Mouse (Mus musculus) layer of hippocampus, postnatal 14 days (tissue): ENCODE data around the gene Arpc5. TPM values are rescaled to one million over a fixed set of nuclear protein-coding genes. Genes with fewer than 3 reads are reported as not detected.
A peak's percentile ranks its signal among the peaks of the same experiment; 100 is the strongest.

Experiments
- DNase-seq, 2 experiments: peaks; one replicate each; pipeline ENCODE4 v3.0.0; 2021 to 2022; ENCODE audit warnings: low spot score in 2 of 2, mixed read lengths in 1 of 2
- long read RNA-seq, 2 experiments: library from polyadenylated mRNA; stranded (forward); transcript quantifications; one replicate each; pipeline ENCODE4 v2.0.0; 2021
- total RNA-seq, 2 experiments: library from RNA; stranded (reverse); gene quantifications; 2 replicates each; pipeline ENCODE4 v1.2.3; 2021

Gene Arpc5
- 100 to 1,000 TPM; 237 to 247 TPM for total RNA-seq
- long read RNA-seq, experiment 1, transcript Arpc5-201 (4 exons, 1,914 nt), result major isoform, 480 of 527 reads
- long read RNA-seq, experiment 1, transcript Arpc5-202 (3 exons, 1,737 nt), result minor isoform, 6 of 527 reads
- long read RNA-seq, experiment 1, partial matches to known transcripts, result 36 of 527 reads
- long read RNA-seq, experiment 1, other reads (novel, unspliced or antisense), result 3 of 527 reads
- long read RNA-seq, experiment 2, transcript Arpc5-202 (3 exons, 1,737 nt), result minor isoform, 5 of 732 reads
- long read RNA-seq, experiment 2, transcript Arpc5-201 (4 exons, 1,914 nt), result major isoform, 608 of 732 reads
- long read RNA-seq, experiment 2, partial matches to known transcripts, result 3 of 732 reads
- long read RNA-seq, experiment 2, other reads (novel, unspliced or antisense), result 114 of 732 reads

DNA sequence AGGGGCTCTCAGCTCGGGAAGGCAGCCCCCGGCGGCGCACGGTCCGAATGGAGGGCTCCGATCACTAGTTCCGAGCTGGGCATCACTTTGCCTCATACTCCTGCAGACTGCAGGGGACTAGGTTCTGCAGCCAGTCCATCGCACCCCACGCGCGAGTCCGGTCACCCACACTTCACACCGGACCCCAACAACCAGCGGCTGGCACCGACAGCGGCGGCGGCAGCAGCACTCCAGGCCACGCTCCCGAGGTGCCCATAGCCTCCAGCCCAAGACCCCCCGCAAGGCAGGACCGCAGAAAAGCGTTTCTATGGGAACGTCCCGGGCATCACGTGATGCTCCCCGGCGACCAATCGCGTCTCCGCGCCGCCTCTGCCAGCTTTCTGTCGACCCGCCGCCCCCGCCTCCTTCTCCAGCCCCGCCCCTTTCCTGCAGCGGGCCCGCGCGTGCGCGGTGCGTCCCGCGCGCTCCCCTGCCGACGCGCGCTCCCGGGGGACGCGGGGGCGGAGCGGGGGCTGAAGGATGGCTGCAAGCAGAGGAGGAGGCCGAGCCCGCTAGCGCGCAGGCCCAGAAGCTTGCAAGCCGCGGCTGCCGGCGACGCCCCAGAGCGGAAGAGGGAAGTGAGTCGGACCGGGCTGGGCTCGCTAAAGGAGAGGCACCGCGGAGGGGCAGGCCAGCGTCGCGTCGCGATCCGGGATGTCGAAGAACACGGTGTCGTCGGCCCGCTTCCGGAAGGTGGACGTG, at the start of gene Arpc5, which contains the start of gene Rgl1:
Gene Arpc5 (plus strand): TSS at position 511 of the 741 bp plus-strand sequence.
Gene Rgl1 (minus strand): TSS at position 320 of the 741 bp plus-strand sequence.
- DNase-seq, result peak; percentile 93 to 97

GRCm38 (mm10) chr1:152717329-152717728, 49.0 kb upstream of the Arpc5 start:
- DNase-seq, result no peak

DNA sequence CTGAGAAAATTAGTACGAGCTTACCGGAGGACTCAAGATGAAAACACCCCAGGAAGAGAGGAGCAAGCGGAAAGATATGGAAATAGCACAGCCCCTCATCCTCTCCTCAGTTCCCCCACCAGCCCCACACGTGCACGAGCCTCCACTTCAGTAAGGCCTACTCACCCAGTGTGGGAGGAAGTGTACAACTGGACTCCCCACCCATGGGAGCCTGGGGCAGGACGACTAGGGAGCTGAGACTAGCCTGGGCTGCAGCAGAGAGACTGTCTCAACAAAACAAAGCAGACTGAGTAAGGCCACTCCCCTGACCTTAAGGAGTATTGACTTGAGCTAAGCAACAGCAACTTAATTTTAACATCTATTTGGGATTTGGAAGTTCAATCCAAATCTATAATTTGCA, 48.1 kb upstream of the Arpc5 start:
- no peak for DNase-seq

DNA sequence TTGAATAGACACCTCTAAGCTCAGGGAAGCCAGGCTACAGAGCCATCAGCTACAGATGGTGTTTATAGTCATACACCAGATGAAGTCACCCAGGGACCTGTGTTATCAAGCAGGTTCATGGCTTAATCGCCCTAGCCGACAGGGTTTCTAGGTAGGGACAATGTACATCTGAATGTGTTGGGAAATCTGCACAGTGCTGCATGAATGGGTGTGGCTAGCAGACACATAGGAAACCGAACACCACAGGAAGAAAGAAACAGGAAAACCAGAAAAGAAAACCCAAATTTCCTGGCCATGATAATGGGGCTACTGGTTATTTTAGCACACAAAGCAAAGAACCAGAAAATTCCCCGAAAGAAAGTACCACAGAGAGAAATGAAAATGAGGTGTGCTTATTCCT, 45.4 kb upstream of the Arpc5 start:
- DNase-seq, result no peak

DNA sequence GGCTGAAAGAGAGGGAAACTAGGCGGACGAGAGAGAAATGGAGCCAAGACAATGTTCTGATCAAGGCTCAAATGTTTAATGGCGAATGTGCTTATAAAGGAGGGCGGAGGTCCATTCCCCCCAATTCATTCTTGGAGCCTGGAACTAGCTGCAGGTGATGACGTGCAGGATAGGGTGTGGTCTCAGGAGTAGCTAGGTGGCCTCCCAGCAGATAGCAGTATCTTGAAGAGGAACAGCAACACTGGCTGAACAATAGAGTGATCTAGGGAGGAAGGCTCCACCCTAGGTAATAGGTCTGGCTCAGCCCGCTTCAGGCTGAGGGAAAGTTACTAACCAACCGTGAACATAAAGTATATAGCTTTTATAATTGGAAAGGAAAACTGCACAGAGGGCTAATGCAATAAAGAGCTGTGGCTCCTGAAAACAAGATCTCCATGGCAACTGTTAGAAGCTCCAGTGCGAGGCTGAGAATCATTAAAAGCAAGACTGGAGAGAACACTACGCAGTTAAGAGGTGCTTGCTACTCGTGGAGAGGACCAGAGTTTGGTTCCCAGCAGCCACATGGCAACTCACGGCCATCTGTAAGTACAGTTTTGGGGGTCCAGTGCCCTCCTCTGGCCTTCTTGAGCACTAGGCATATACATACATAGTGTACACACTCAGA, 44.7 kb upstream of the Arpc5 start:
- no peak for DNase-seq

- DNase-seq, result no peak
Measured at GRCm38 (mm10) chr1:152724286-152724685, 42.1 kb upstream of the Arpc5 start.

- DNase-seq, result no peak
Measured at GRCm38 (mm10) chr1:152726095-152726494, 40.2 kb upstream of the Arpc5 start.

DNA sequence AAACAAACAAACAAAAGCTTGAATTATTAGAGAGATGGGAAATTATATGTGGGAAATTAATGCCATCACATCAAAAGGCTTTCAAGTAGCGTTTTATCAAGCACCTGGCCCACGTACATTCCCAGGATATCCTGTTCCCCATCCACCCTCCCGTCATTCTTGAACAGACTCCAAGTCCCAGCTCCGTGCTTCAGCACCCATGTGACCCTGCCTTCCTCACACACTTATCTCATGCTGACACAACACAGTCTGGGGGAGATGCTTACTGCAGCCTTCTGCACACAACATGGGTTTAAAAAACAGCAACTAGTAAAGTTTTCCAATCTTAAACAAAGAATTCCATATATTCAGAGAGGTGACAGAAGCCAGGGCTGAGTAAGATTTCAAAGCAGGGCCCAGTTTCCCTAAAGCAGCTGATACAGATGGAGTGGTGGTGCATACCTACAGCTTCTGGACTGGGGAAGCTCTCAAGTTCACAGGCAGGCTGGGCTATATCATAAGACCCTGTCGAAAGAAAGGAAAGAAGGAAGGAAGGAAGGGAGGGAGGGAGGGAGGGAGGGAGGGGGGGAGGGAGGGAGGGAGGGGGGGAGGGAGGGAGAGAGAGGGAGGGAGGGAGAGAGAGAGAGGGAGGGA, 38.6 kb upstream of the Arpc5 start:
- DNase-seq, result no peak

GRCm38 (mm10) chr1:152738793-152739192, 27.5 kb upstream of the Arpc5 start:
- DNase-seq, result no peak

DNA sequence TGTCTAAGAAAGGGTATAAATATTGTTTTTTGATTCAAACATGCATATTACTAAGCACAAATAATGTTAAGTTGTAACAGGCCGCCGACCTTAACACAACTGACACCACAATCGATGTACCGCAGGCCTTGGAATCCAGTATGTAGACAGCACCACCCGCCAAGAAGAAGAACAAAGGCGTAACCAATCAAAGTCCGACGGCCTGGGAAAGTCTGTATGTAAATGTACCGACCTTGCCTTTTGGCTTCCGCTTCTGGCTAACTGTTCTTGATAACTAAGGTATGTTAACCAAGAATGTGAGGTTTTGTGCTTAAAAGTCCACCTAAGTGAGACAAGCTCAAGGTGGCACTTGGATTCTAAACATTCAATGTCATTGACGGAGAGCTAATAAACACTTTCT, 27.0 kb upstream of the Arpc5 start:
- DNase-seq, result no peak

GRCm38 (mm10) chr1:152743095-152743826, 23.1 kb upstream of the Arpc5 start:
- no peak for DNase-seq

GRCm38 (mm10) chr1:152746426-152746825, 19.9 kb upstream of the Arpc5 start:
- DNase-seq, result peak; percentile 81 to 89

- DNase-seq, result no peak
Measured at GRCm38 (mm10) chr1:152749276-152749675, 17.1 kb upstream of the Arpc5 start.

- DNase-seq, result peak; percentile 39 to 61
Measured at GRCm38 (mm10) chr1:152750312-152750965, 15.9 kb upstream of the Arpc5 start, which contains the start of gene Apobec4. Gene Apobec4 (plus strand): TSS chr1:152750551.

DNA sequence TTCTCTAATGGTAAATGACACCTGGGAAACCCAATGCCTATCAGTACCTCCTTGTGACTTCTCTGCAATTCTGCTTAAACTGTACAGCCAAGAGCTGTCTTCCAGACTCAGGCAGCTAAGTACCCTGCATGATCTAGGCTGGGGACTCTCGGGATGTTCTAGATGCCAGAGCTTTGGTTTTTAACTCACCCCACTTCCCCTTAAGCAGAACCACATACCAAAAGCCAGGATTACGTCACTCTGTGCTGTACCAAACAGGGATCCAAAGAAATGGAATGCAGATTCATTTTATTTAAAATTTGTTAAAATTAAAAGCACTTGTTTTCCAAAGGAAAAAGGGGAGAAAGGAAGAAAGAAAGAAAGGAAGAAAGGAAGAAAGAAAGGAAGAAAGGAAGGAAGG, 4.6 kb upstream of the Arpc5 start:
- DNase-seq, result no peak

DNA sequence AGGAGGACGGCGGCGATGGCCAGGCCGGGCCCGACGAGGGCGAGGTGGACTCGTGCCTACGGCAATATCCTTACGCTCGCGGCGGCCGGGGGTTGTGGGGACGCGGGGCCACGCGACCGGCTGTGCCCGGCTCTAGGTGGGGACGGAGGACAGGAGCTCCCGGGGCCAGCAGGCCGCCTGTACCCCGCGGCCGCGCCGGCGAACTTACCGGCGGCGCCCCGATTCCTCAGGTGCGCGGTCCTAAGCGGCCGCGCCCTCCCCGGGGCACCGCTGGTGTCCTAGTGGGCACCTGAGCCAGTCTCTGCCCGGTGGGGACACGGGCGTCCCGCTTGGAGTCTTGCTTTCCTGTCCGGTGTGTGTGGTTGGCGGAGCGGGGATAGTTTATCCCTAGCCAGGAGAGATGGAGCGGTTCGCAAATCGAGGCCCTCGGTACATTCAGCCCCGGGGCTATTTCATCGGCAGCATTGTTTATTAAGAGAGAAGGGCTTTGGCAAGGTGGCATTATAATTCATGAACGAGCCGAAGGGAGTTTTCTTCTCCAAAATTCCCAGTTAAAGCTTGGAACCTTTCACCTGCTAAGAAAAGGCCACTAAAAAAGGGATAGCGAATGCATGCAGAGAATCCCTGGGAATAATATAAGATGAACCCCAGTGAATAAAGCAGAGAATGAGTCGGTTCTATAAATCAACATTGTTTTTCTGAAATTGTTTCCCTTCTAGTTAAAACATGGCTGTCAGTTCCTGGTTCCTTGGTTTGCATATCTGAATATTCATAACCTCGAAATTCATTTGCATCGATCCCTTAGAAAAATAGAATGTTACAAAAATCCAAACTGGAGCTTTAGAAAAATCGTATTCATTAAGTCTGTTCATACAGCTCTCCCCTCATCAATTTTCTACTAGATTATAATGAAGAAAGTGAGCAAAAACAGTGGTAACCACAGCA, 734 bp downstream of the Arpc5 start:
- peak in 1 of 2 experiments; percentile 26 for DNase-seq

DNA sequence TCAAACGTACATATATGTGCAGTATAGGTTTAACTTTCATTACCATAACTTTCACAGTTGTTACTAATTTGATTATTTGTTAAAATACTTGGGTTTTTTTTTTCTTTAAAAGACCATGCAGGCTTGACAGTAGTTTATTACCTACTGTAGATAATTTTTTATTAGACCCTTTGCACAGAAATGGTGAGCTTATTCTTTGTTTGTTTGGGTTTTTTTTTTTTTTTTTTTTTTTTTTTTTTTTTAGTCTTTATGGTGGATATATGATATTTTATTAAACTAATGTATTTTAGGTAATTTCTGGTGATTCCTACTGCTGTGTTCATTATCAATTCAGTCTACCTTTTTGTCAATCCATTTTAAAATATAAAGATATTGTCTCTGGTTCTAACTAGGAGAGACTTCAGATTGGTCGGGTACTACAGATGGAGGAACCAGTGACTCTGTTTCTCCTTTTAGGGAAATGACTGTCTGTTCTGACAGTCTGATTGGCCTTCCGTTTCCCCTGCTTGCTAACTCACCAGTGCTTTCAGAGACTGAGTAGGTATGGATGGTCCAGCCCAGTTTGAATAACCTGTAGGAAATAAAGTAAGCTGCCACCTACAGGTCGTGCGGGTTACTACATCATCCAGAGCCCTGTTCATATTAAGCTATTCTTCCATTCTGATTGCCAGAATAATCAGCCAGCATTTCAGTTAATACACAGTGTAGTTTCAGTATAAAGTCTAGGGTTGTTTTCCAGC, 1.6 kb downstream of the Arpc5 start:
- peak; percentile 90 to 93 for DNase-seq

- peak in 1 of 2 experiments; percentile 46 for DNase-seq
Measured at GRCm38 (mm10) chr1:152771016-152771415, 4.7 kb downstream of the Arpc5 start.
